Mouse (Mus musculus): ENCODE measurements around the gene Irgm2. TPM values are rescaled to one million over a fixed set of nuclear protein-coding genes. Genes with fewer than 3 reads are reported as not detected.

Gene Irgm2
- total RNA-seq, 2 experiments from 2014 or later, result 1.2 to 1.5 TPM

GRCm38 (mm10) chr11:58238840-58239791, 39.7 kb downstream of the Irgm2 start:
- intact Hi-C loops (cut with DNase I), result no loop called here
- DNase-seq (ENCODE audit: extremely low spot score in 1 of 2, low spot score in 2 of 2), result peak in 1 of 2 experiments; percentile 60

- peak in 1 of 2 experiments; percentile 46 for DNase-seq (ENCODE audit: extremely low spot score in 1 of 2, low spot score in 2 of 2)
- intact Hi-C loops (cut with DNase I), result no loop called here
Measured at GRCm38 (mm10) chr11:58247294-58247693, 47.9 kb downstream of the Irgm2 start.

- intact Hi-C loops (cut with DNase I), result no loop called here
- DNase-seq (ENCODE audit: extremely low spot score in 1 of 2, low spot score in 2 of 2), result no peak
Measured at GRCm38 (mm10) chr11:58249203-58249981, 50.0 kb downstream of the Irgm2 start.

- no peak for DNase-seq (ENCODE audit: extremely low spot score in 1 of 2, low spot score in 2 of 2)
- intact Hi-C loops (cut with DNase I), result no loop called here
Measured at GRCm38 (mm10) chr11:58250550-58250949, 51.1 kb downstream of the Irgm2 start.

GRCm38 (mm10) chr11:58254411-58254810, 55.0 kb downstream of the Irgm2 start:
- DNase-seq (ENCODE audit: extremely low spot score in 1 of 2, low spot score in 2 of 2), result no peak
- intact Hi-C loops (cut with DNase I), result no loop called here

- no peak for DNase-seq (ENCODE audit: extremely low spot score in 1 of 2, low spot score in 2 of 2)
Measured at GRCm38 (mm10) chr11:58257816-58258215, 58.4 kb downstream of the Irgm2 start.

GRCm38 (mm10) chr11:58260156-58260555, 60.7 kb downstream of the Irgm2 start:
- DNase-seq (ENCODE audit: extremely low spot score in 1 of 2, low spot score in 2 of 2), result no peak
- intact Hi-C loops (cut with DNase I), result no loop called here

More at GRCm38 (mm10) chr11:58257816-58258215, 58.4 kb downstream of the Irgm2 start:
- intact Hi-C loops (cut with DNase I), result no loop called here

- intact Hi-C loops (cut with DNase I), result no loop called here
- no peak for DNase-seq (ENCODE audit: extremely low spot score in 1 of 2, low spot score in 2 of 2)
Measured at GRCm38 (mm10) chr11:58261826-58262225, 62.4 kb downstream of the Irgm2 start.

- DNase-seq (ENCODE audit: extremely low spot score in 1 of 2, low spot score in 2 of 2), result no peak
- intact Hi-C loops (cut with DNase I), result no loop called here
Measured at GRCm38 (mm10) chr11:58262336-58262735, 62.9 kb downstream of the Irgm2 start.

- intact Hi-C loops (cut with DNase I), result no loop called here
- DNase-seq (ENCODE audit: extremely low spot score in 1 of 2, low spot score in 2 of 2), result no peak
Measured at GRCm38 (mm10) chr11:58263516-58263915, 64.1 kb downstream of the Irgm2 start.

GRCm38 (mm10) chr11:58264546-58264945, 65.1 kb downstream of the Irgm2 start:
- intact Hi-C loops (cut with DNase I), result no loop called here
- DNase-seq (ENCODE audit: extremely low spot score in 1 of 2, low spot score in 2 of 2), result no peak

- intact Hi-C loops (cut with DNase I), result no loop called here
- no peak for DNase-seq (ENCODE audit: extremely low spot score in 1 of 2, low spot score in 2 of 2)
Measured at GRCm38 (mm10) chr11:58268285-58268684, 68.9 kb downstream of the Irgm2 start.

Other genes with a start within 250 kb of the Irgm2 start
- 10 to 100 TPM; 86.2 to 89.1 TPM for gene Larp1, start 190.6 kb upstream of the Irgm2 start, total RNA-seq (2021)
- gene Gm12248, start 106.5 kb upstream of the Irgm2 start, total RNA-seq (2021), result not detected
- 10 to 100 TPM; 50.4 to 51.1 TPM for gene Cnot8, start 95.5 kb upstream of the Irgm2 start, total RNA-seq (2021)
- 10 to 100 TPM; 15.7 to 17.8 TPM for gene Gemin5, start 31.1 kb upstream of the Irgm2 start, total RNA-seq (2021)
- gene Mrpl22, start 28.0 kb upstream of the Irgm2 start, total RNA-seq (2021), result 10 to 100 TPM; 31.0 to 38.0 TPM
- gene Igtp, start 62 bp upstream of the Irgm2 start, total RNA-seq (2021), result 1 to 10 TPM; 1.1 to 1.9 TPM
- not detected for gene 4930438A08Rik, start 75.2 kb downstream of the Irgm2 start, total RNA-seq (2021)
- gene Zfp692, start 107.5 kb downstream of the Irgm2 start, total RNA-seq (2021), result 10 to 100 TPM; 19.2 to 21.4 TPM
- 10 to 100 TPM; 47.7 to 50.4 TPM for gene Zfp672, start 130.7 kb downstream of the Irgm2 start, total RNA-seq (2021)
- gene Sh3bp5l, start 131.1 kb downstream of the Irgm2 start, total RNA-seq (2021), result 10 to 100 TPM; 55.5 to 60.8 TPM
- gene Lypd8, start 179.4 kb downstream of the Irgm2 start, total RNA-seq (2021), result not detected
- gene 1810065E05Rik, start 221.5 kb downstream of the Irgm2 start, total RNA-seq (2021), result not detected
- not detected for gene Gm12253, start 232.9 kb downstream of the Irgm2 start, total RNA-seq (2021)